Mouse (Mus musculus) MEL (cell line): ENCODE data around the gene Eng.

Experiments
- CTCF ChIP-seq, 3 experiments: IDR thresholded peaks in 2 of 3; conservative IDR thresholded peaks in 1 of 3; 2 replicates each; pipeline ENCODE4 v1.5.1; 2011 to 2012; ENCODE audit warnings: low read length in 3 of 3, low read depth in 2 of 3, mild to moderate bottlenecking in 2 of 3, improper control_type of control experiment in 1 of 3, inconsistent platforms in 1 of 3, mixed read lengths in 1 of 3, moderate library complexity in 1 of 3; ENCODE audit not compliant: control insufficient read depth in 1 of 3, insufficient read depth in 1 of 3, poor library complexity in 1 of 3, severe bottlenecking in 1 of 3
- HCFC1 ChIP-seq: IDR thresholded peaks from 2 replicates; pipeline ENCODE4 v1.6.1; 2012; ENCODE audit warnings: low read depth, mild to moderate bottlenecking, inconsistent platforms, low read length, improper control_type of control experiment, moderate library complexity
- JUND ChIP-seq: IDR thresholded peaks from 2 replicates; pipeline ENCODE4 v1.6.1; 2011; ENCODE audit warnings: low read depth, mild to moderate bottlenecking, improper control_type of control experiment, low read length
- MYC ChIP-seq: IDR thresholded peaks from 2 replicates; pipeline ENCODE4 v1.6.1; 2011; ENCODE audit warnings: low read depth, mild to moderate bottlenecking, low read length, improper control_type of control experiment, moderate library complexity
- ZKSCAN1 ChIP-seq: IDR thresholded peaks from 2 replicates; pipeline ENCODE4 v1.6.1; 2012; ENCODE audit warnings: low read depth, mild to moderate bottlenecking, inconsistent platforms, low read length, improper control_type of control experiment, moderate library complexity
- ZMIZ1 ChIP-seq: IDR thresholded peaks from 2 replicates; pipeline ENCODE4 v1.6.1; 2012; ENCODE audit warnings: low read depth, mild to moderate bottlenecking, inconsistent platforms, low read length, improper control_type of control experiment, moderate library complexity

DNA sequence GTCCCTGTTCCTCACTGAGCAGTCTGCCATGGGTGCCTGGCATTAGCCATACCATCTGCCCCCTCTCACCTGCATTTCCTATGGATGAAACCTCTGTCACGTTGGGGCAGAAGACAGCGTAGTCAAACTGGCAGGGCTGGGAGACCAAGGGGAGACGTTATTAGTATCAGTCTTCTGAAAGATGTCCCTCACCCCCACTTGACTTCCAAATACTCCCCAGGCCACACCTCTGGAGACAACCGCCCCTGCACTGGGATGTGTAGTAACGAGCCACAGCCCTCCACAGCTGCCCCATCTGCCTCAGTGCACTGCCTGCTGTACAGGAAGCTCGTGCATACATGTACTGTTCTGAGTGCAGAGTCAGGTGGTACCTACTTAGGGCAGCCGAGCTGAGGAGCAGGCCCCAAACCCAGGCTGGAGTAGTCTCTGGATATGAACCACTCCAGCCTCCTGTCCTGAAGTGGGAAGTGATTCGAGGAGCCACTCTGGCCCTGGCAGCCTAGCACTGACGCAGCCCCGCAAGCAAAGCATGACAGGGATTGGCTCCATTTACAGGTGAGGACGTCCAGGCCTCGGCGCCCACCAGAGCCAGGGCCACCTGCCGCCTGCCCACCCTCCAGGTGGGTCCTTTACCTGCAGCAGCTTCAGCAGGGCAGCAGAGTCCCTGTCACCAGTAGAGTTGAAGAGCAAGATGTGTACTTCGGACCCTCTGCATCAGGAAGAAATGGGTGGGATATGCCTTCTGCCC is 38.5 kb downstream of the Eng start:
- no peak for TF ChIP-seq ZMIZ1
- TF ChIP-seq JUND = no peak
- TF ChIP-seq MYC = no peak
- no peak for TF ChIP-seq HCFC1
- no peak for TF ChIP-seq CTCF (IDR thresholded peaks at IDR 0.05 in 2 of 3, conservative IDR thresholded peaks at IDR 0.05 in 1 of 3; ENCODE audit: control insufficient read depth in 1 of 3, insufficient read depth in 1 of 3, low read depth in 2 of 3, low read length in 3 of 3, poor library complexity in 1 of 3, severe bottlenecking in 1 of 3)
- no peak for TF ChIP-seq ZKSCAN1
